ENCODE assay signal across 10 mouse cellular contexts in the genomic region with DNA sequence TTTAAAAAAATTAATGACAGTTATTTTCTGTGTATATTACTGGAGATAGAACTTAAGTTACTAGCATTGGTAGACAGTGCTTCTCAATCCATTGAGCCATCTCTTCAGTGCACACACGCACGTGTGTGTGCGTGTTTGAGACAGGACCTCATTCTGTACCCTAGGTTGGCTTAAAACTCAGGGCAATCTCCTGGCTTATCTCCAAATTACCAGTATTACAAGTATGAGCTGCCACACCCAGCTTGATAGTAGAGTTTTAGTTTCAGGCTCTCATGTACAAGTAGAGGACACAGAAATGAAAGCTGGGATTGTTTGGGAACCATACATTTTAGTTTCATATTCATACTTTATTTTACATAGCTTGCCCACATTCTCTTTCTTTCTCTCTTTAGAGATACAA.
"Had no signal": no experiment of that assay in that cellular context is flagged by ENCODE, and none has a peak within 500 bp of the region (broad histone marks: within the 10 kb centered on the region; RNA-seq: fewer than 3 reads in every experiment).

No protein-coding gene starts in this region.

- H3K27ac ChIP-seq: limb, embryonic 15.5 days; lung, embryonic 15.5 days; macrophage; midbrain, embryonic 13.5 days had no signal

- H3K4me2 ChIP-seq: limb, embryonic 15.5 days; lung, embryonic 15.5 days; midbrain, embryonic 13.5 days had no signal

- H3K9ac ChIP-seq: limb, embryonic 15.5 days; lung, embryonic 15.5 days; midbrain, embryonic 13.5 days had no signal

- H3K4me3 ChIP-seq: limb, embryonic 15.5 days; lung, embryonic 15.5 days; midbrain, embryonic 13.5 days had no signal

- DNase-seq: kidney, adult 18-20 months; kidney, postnatal 25 days; layer of hippocampus, postnatal 36 days; lung, postnatal 14 days; thymus, adult 18-20 months; thymus, postnatal 14 days had no signal

- H3K4me1 ChIP-seq: limb, embryonic 15.5 days; lung, embryonic 15.5 days; midbrain, embryonic 13.5 days had no signal

- H3K9me3 ChIP-seq: limb, embryonic 15.5 days; lung, embryonic 15.5 days; midbrain, embryonic 13.5 days had no signal

- H3K27me3 ChIP-seq: limb, embryonic 15.5 days; lung, embryonic 15.5 days; midbrain, embryonic 13.5 days had no signal

- ATAC-seq: midbrain, embryonic 13.5 days had no signal
